Mouse (Mus musculus): ENCODE measurements around the gene Ippk.

DNA sequence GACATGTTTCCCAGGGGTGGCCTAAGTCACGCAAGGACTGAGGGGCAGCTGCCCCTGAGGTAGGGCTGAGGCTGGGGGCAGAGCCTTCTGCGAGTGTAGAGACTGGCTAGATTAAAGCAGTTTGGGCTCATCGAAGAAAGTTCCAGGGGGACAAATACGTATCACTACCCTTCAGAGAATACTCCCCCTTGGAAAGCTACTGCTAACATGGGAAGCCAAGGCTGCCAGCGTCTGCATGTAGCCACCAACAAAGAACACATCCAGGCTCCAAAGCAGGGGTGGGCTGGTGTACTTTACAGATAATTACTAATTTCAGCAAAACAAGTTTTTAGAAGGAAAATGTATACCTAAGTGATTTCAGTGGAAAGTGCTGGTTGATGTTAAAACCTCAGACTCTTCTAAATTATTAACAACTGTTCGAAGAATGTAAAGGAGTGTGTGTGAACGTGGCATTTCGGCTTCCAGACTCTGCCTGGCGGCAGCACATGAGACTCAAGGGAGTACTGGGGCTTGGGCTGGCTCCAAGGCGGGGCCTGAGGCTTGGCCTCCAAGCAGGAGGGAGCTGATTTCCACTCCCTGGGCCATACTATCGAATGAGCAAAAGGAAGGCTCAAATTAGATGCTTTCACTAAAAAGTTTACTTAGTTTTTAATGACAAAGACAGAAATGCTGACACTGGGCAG is 45.5 kb downstream of the Ippk start:
- TF ChIP-seq CTCF (IDR thresholded peaks at IDR 0.05; ENCODE audit: low read depth) (no peak), EP300 (IDR thresholded peaks at IDR 0.05; ENCODE audit: low read depth) (no peak)
